Mouse (Mus musculus): Measurements from ENCODE around the gene Gnai2.

Gene Gnai2

DNA sequence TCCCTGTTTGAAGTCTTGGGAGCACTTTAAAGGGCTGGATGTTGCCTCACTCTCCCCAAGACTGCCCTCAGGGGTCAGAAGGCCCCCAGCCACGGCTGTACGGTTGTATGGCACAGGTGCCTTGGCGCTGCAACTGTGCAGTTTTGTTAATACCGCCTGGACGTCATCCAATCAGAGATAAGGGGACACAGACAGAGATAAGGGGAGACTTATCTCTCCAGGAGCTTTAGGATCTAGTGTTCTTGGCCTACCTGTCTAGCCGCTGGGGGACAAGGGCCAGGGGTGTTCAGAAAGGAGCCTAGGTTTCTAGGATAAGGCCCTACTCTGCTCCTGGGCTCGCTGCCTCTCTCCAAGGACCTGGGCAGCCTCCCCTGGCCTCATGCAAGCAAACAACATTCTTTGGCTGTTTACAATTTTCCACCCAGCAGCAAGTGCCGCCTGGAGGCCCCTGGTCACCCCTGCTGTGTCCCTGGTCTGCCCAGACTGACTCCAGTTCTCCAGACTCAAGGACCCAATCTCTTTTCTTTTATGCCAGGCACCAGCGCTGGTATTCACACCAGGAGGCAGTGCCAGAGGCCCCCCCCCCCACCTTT is 27.4 kb downstream of the Gnai2 start:
- DNase-seq: no peak

DNA sequence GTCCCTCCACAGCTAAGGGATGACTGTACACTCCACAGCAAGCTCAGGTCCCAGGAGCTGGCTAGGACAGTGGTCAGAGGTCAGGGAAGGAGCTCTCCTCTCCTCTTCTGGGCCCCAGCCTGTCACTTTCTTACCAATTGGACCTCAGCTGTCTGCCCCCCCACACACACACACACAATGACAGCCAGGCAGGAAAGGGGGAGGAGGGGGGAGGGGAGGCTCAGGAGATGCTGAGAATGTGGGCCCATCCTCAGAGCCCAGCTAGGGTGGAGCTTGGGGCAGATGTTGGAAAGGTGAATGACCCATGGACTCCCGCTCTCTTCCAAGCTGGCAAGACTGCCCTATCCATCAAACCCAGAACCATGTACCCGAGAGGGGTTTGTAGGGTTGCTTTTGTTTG is 28.1 kb downstream of the Gnai2 start:
- DNase-seq: no peak

DNA sequence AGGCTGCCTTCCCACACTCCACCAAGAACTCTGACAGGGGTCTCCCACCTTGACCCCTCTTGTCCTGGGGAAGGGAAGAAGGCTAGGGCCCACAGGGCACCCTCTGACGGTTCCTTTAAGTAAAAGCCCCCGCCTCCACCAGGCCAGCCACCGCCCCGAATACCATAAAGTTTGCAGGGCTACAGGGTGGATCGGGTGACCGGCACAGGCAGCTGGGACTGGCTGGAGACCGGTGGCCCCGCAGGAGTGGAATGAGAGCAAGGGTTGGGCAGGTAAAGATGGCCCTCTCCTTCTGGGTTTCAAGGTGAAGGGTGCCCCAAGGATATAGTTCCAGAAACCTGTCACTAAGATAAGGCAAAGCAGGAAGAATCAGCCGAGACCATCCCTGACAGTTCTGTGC is 28.6 kb downstream of the Gnai2 start:
- no peak for DNase-seq

DNA sequence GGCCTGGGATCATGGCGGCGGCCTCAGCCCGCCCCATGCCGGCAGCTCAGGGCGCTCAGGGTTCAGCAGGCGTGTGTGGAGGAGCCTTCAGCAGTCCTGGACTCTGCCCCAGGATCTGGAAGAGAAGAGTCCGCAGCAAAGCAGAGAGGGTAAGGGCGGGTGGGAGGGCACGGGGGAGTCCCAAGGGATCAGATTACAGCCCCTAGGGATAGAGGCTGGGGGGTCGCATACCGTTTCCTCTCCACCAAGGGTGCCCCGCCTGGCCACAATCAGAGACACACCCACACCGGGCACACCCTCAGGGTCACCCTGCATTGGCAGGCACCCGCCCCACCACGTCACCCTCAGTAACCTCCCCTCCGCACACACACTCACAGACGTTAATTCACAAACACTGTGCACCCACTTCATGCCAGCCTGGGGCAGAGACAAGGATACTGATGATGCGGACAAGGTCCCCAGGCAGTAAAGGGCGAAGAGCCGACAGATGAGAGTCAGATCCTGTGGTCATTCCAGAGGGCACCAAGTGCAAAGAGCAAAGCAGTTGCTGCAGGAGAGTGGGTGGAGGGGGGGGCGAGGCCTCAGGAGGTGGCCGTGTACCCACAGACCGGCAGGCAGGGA is 30.0 kb downstream of the Gnai2 start:
- DNase-seq: no peak

DNA sequence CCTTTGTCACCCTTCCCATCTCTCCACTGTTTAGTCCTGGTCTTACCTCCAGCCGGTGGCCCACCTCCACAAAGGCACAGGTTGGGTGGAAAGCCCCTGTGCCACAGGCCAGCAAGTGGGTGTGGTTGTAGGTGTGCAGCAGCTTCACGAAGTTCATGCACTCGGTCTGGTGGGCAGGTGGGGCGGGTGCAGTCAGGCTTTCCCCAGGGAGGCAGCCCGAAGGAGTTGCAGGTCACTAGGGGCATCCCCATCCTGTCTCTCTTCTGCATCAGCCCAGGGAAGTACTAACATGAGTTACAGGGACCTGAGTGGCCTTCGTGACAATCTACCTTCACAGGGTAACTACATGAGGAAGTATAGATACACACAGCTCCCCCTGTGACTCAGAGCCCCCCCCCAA is 31.9 kb downstream of the Gnai2 start:
- DNase-seq: no peak

DNA sequence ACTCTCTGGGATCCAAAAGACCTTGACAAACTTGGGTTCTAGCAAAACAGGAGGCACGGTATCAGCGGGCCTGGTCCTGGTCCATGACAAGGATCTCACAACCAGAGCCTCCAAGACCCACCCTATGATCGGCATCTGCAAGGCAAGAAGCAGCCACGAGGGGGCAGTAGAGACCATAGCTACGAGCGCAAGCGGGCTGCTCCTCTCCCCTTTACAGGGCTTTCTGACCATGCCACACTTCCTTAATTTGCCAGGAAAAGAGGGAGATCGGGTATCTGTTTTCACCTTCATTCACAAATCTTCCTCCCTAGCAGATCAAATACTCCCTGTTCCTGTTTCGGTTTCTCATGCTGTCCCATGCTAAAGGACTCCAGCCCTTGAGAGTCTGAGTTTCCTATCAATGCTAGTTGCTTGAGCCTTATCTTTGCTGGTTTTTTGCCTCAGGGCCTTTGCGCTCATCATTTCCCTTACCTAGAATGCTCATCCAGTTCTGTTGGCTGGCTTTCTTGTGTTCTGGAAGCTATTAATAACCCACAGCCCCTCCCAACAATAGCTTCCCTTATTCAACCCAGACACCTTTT is 33.0 kb downstream of the Gnai2 start:
- DNase-seq: peak; percentile 86

DNA sequence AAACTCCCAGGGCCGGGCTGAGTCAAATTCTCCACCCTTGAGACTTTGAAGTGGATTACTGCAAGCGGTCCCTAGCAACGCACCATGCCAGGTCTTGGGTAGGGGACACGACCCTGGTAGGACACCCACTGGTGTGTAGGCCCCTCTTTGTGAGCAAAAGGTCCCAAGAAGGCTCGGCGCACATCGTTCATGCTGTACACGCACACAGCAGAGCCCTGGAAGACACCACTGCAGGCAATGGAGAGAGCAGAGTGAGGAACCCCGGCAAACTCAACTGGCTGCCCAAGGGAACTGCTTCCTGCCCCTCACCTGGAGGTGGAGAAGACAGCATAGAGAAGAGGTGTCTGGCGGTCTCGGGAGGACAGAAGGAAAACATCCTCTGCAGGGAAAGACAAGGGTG is 33.9 kb downstream of the Gnai2 start:
- DNase-seq: no peak

DNA sequence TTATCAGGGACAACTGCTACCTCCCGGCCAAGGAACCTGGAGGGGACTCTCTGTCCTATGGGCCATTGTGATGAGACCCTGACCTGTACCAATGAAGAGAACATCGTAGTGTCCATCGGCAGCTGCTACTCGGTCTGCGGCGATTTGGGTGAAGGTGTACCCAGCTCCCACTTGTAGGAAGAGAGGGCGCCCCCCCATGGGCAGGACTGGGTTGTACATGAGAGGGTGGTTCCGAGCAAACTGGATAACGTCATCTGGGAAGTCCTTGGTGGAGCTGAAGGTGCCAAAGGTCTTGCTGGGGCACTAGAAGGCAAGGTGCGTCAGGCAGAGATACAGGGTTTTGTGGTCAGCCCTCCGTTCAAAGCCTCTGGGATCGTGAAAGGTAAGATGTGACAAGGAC is 34.4 kb downstream of the Gnai2 start:
- no peak for DNase-seq

DNA sequence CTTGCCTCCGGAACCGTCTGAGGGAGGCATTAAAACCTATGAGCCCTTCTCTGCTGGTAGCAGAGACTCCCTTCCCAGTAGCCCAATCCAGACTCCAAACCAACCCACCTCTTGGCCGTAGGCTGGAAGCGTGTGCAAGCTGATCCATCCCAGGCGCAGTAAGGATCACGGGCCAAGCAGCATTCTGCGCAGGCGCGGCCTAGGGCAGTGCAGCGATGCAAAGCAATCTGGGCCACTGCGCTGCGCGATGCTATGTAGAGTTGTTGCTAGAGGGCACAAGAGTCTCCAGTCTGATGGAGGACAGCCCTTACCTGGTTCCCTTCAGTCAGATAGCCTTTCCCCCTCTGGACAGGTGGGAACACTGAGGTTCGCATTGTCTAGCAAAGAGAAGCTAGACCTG is 35.3 kb downstream of the Gnai2 start:
- no peak for DNase-seq

DNA sequence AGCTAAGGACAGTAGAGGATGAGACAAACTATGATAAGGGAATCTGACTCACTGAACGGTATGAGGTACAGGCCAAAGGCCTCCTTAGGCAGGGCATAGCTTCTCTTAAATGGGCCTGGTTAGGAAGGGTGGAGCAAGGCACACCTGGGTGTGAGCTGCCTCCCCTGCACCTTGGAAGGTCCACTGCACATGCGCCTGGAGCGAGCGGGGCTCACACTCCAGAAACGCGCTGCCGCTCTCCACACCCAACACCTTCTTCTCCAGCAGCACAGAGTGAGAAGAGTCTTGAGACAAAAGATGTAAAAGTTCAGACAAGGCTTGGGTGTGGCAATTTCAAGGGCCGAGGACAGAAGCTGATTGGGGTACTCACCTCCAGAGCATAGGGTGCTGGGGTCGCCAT is 35.7 kb downstream of the Gnai2 start:
- no peak for DNase-seq

DNA sequence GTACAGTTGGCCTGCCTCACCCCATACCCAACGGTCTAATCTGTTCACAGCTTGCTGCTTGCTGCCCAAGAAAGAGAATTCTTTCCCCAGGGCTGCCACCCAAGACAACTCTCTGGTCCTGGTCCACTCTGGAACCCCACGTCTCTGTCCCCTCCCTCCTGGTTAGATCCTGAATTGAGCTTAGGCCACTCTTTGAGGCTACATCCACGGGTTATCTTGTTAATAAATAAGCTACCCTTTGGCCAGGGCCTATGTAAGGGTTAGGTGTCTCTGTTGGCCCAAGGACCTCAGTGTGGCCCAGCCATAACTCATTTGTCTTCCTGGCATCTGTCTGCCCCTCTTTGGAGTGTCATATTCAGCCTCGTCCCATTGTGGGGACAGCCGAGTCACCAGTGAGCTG is 36.8 kb downstream of the Gnai2 start:
- no peak for DNase-seq

DNA sequence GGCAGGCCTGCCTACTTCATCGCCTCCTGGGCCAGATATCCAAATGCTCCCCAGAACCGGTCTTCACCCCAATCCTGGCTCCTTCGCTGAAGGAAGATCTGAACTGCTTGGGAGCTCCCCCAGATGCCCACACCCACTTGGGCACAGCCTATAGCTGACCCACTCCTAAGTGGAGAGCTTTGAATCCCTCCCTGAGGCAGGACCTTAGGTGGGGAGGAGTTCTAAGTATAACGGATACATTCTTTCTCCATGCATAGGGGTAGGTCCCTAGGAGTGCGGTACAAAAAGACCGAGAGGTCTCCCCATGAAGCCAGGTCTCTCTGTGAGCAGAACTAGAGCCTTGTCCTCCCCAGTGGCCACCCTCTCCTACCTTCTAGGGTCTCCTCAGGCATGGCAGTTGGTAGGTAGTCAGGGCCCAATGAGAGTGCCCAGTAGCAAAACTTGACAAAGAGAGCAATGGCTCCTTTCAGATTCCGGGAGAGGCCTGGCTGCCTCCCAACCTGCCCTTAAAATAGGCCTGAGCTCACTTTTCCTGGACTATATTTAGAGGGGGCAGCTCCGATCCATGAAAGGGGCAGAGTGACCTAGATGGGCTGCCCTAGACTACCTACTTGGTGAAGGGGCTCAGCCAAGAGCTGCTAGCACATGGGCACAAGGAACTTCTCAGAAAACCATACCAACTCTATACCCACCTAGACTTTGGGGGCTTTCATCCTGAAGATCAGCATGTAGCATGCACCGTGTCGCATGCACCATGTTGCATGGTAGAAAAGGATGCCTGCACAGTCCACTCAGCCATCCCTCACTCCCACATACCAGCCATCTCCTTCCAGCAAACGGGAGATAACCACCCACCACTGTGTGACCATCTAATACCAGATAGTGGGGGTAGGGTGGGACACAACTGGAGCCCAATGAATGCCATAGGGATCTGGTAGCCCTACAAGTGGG is 38.3 kb downstream of the Gnai2 start:
- no peak for DNase-seq

DNA sequence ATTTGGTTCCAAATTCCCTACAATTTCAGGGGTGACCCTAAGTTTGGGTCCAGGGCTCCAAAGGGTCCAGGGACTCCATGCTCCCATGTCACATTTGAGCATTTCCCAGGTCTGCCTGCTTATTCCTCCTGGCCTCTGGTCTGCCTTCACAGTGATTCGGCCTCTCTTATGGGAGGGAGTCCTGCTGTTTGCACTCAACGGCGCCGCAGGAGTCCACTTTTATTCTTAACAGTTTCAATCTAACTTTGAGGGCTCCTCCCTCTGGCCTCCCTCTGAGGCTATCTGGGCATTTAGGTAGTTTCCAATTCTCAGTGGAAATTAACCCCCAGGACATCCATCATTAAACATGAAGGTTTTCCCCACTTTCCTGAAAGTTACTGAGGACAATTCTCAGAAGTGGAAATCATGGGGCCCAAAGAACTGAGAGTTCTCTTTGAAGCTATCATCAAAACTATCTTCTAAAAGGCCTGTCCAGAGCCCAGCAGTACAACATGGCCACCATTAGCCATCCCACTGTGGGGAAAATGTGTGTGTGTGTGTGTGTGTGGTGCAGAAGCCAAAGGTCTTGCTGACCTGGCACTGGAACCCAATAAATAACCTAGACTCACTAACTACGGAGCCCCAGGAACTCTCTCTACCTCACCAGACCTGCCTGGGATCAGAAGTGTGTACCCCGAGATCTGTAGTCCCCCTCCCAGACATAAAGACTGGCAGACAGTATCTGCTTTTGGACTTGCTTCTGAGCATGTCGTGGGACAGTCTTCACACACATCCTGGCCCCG is 40.7 kb downstream of the Gnai2 start:
- no peak for DNase-seq

DNA sequence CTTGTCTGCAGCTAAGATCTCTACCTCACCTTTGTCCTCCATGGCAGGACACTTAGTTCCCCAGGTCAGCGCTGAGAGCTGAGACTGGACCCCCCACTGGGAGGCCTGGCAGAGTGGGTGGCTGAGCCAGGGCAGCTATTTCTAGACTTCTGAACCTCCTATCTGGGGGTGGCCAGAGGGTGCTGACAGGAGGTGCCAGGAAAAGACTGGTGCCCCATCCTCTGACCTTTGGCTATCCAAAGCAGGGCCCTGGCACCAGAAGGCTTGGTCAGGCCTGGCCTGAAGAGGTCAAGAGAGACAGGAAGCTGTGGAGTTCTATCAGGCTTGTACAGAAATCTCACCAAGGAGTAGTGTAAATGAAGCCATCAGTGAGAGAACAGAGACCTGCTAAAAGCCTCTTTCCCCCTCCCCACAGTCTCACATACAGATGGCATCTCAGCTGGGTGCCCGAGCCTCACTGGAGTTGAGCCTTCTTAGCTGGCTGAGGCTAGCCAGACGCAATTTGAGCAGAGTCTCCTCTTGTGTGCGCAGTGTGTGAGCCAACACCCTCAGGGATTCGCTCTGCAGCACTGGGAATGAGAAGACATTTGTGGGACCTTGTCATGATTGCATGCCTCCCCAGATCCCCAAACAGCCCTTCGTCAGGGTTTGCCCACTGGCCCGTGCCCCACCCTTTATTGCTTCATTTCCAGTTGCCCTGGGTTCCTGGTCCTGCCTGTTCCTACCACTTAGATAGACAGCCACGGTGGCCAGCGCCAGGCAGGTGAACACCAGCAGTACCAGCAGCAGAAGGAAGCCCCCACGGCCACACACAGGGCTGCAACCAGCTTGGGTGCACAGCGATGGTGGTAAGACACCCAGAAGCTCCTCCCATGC is 41.8 kb downstream of the Gnai2 start:
- DNase-seq: no peak

DNA sequence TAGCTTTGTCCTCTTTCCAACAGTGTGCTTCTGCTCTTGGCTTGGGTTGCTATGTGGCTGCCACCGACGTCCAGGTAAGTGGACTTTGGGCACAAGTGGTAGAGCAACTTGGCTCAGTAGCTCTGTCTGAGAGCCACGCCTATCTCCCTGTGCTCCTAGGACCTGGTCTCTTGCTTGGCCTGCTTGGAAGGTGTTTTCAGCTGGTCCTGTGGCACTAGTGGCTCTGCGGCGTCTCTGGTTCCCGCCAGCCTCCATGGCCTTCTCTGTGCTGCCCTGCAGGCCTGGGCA is 44.5 kb downstream of the Gnai2 start:
- DNase-seq: no peak

DNA sequence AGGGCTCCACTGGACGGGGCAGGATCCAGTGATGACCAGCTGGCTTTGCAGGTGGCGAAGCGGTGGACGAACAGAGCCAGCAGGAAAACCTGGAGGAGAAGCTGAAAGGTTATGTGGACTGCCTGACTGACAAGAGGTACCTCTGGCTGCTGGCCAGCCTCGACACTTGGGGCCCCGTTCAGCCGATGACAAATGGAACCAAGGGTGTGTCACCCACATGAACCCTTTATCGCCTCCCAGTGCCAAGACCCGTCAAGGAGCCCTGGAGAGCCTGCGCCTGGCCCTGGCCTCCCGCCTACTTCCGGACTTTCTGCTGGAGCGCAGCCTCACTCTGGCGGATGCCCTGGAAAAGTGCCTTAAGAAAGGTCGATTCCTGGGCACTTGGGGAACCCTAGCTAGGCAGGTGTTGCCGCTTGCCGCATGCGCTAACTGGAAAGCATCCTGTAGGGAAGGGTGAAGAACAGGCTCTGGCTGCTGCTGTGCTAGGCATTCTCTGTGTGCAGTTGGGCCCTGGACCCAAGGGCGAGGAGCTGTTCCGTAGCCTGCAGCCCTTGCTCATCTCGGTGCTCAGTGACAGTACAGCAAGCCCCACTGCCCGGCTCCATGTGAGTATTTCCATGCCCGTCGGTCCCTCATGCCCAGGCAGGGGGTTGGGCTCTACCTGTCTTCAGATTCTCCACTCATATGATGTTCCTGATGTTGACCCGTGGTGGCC is 45.0 kb downstream of the Gnai2 start:
- no peak for DNase-seq

DNA sequence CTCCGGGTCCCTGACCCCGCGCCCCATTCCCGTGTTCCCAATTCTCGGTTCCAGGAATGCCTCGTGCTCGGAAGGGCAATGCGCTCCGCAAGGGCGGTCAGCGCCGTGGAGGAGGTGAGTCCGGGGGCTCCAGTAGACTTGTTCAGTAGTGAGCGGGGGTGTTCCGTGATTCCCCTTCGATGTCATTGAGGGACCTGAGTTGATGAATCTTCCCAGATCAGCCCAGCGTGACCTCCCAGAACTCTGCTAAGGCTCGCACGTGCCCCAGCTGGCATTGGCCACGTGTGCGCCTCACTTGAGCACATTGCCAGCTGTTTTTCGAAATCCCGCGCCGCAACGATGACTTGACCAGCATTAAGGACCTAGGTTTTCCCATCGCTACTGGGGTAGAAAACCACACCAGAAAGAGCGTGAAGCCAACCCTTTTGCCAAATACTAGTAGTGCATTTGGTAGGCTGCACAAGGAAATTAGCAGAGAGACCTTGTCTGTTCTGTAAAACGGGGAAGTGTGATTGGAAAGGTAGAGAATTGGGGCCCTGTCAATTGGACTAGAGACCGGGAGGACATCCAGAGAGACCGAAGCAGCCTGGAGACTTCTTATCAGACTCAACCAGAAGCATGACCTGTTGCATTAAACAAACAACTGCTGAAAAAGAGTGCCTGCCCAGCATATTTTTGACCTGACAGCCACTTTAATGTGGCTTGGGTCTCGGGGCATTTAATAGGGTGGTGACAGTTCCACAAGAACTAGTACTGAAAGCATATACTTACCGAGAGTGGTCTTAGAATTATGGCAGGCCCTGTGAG is 47.1 kb downstream of the Gnai2 start:
- no peak for DNase-seq

DNA sequence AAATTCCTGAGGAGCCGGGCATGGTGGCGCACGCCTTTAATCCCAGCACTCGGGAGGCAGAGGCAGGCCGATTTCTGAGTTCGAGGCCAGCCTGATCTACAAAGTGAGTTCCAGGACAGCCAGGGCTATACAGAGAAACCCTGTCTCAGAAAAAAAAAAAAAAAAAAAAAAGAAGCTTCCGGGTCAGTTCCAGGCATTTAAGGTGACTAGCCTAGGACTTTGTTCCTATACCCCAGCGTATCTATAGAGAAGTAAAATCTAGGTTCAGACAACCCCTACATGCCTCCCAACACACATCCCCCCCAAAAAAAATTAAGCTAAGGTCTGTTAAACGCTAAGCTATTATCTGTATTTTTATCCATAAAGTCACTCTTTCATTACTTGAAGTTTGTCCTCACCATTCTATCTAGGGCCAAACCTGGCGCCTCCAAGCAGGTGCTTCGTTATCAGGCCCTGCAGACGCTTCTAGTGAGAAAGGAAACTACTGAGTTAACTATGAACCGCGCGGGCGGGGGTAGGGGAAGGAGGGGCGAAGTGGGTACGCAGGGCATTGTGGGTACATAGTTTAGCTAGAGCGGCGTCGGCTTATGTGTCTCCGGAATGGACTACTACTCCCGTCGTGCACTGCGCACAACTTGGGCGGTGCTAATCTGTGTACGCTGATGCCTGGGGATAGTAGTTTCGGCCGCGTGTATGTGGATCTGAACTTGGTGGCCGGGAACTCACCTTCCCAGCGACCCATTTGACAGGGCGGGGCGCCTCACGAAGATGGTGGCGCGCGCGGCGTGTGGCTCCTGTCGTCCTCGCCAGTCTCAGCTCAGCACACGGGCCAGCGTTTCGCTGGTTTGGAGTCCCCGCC is 48.0 kb downstream of the Gnai2 start, which contains the start of gene Ifrd2:
Gene Ifrd2, plus strand, starts transcription at position 669 of the 859 bp plus-strand sequence.
- peak; percentile 97 for DNase-seq

DNA sequence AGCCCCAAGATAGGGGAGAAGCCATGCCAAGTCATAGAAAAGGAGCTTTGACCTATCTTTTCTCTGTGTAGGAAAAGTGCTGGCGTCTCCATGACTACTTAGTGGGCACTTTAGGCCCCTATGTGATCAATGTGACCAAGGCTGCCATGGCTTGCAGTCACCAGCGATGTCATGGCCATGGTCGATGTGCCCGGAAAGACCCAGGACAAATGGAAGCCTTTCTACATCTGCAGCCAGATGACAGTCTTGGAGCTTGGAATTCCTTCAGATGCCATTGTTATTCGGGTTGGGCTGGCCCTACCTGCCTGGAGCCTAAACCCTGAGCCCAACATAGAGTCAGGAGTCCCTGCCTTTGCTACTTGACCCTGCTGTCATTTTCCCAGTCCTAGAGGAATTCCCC is 48.7 kb downstream of the Gnai2 start:
- DNase-seq: no peak

Measured in right cerebral cortex, postnatal 25 days (tissue).